Mouse (Mus musculus) liver, embryonic 14.5 days (tissue): ENCODE results near the gene Zic1. TPM values are rescaled to one million over a fixed set of nuclear protein-coding genes. Genes with fewer than 3 reads are reported as not detected.

Experiments used
- ATAC-seq: fragments of 200-750 bp; cut with Nextera tagmentation; 2 replicates; pipeline ENCODE4 v1.8.0; 2017; ENCODE audit warnings: moderate number of reproducible peaks, mild to moderate bottlenecking, moderate library complexity; ENCODE audit not compliant: insufficient read depth
- DNase-seq, 3 experiments: peaks; one replicate each; pipeline ENCODE4 v3.0.0-alpha.2; 2012 to 2013; ENCODE audit warnings: low read depth in 3 of 3, low spot score in 3 of 3
- H3K27ac ChIP-seq: fragments of 300-500 bp; sonication (generic); 2 replicates; pipeline ENCODE4 v1.5.1; 2014; ENCODE audit warnings: moderate library complexity, mild to moderate bottlenecking, control low read depth, inconsistent platforms
- H3K27me3 ChIP-seq: fragments of 300-500 bp; sonication (generic); 2 replicates; pipeline ENCODE4 v1.6.1; 2014; ENCODE audit warnings: mild to moderate bottlenecking, low read length, moderate library complexity; ENCODE audit not compliant: control insufficient read depth, insufficient read depth
- H3K36me3 ChIP-seq: fragments of 300-500 bp; sonication (generic); replicated peaks from 2 replicates; pipeline ENCODE4 v1.6.1; 2014; ENCODE audit warnings: low read depth; ENCODE audit not compliant: control insufficient read depth, insufficient read depth
- H3K4me1 ChIP-seq, 2 experiments: fragments of 200-500 bp in 1 of 2; fragments of 300-500 bp in 1 of 2; sonication (generic) in 1 of 2; replicated peaks; 2 replicates each; pipeline ENCODE4 v1.6.1; 2012 to 2014; ENCODE audit warnings: antibody characterized with exemption in 1 of 2, inconsistent platforms in 1 of 2, low read length in 1 of 2; ENCODE audit not compliant: control insufficient read depth in 2 of 2, insufficient read depth in 2 of 2
- H3K4me2 ChIP-seq: fragments of 300-500 bp; sonication (generic); 2 replicates; pipeline ENCODE4 v1.6.1; 2014; ENCODE audit warnings: low read depth, mild to moderate bottlenecking, control low read depth, moderate library complexity
- H3K4me3 ChIP-seq, 2 experiments: fragments of 200-500 bp in 1 of 2; fragments of 300-500 bp in 1 of 2; sonication (generic) in 1 of 2; 2 replicates each; pipeline ENCODE4 v1.5.1; 2012 to 2014; ENCODE audit warnings: low read depth in 2 of 2, low read length in 2 of 2, mild to moderate bottlenecking in 2 of 2, control low read depth in 1 of 2, inconsistent platforms in 1 of 2, moderate library complexity in 1 of 2; ENCODE audit not compliant: insufficient read depth in 1 of 2
- H3K9ac ChIP-seq: fragments of 300-500 bp; sonication (generic); replicated peaks from 2 replicates; pipeline ENCODE4 v1.6.1; 2014; ENCODE audit warnings: mild to moderate bottlenecking, control low read depth, moderate library complexity
- H3K9me3 ChIP-seq: fragments of 300-500 bp; sonication (generic); 2 replicates; pipeline ENCODE4 v1.6.1; 2016; ENCODE audit warnings: low read length, mixed read lengths; ENCODE audit not compliant: control insufficient read depth
- CTCF ChIP-seq: IDR thresholded peaks from 2 replicates; pipeline ENCODE4 v1.5.1; 2016; ENCODE audit warnings: antibody characterized with exemption, low read depth, control low read depth
- EP300 ChIP-seq: IDR thresholded peaks from 2 replicates; pipeline ENCODE4 v1.6.1; 2016; ENCODE audit warnings: antibody characterized with exemption, low read depth
- WGBS: fragments of 180-500 bp; shearing (Covaris S2); extraction: QIAGEN DNeasy Blood & Tissue Kit; methylation state at CpG from one replicate; pipeline ENCODE4 v1.1.7; 2014; ENCODE audit not compliant: insufficient replicate concordance; 5-methylcytosine and 5-hydroxymethylcytosine counted together
- polyA plus RNA-seq, 2 experiments: library from polyadenylated mRNA; depleted of rRNA in 1 of 2; stranded (reverse) in 1 of 2; unstranded in 1 of 2; fragments of >200 nt; fragmentation: Nextera tagmentation in 1 of 2; extraction: Ambion mirVana in 1 of 2; gene quantifications; 2 replicates each; pipeline versions ENCODE4 v1.2.1 to v1.2.3; 2012 to 2014

Zic1 gene
- polyA plus RNA-seq, 2 experiments: 0.07 TPM; not detected in 1

- H3K9ac ChIP-seq: no peak overlapping the region
- no peak for TF ChIP-seq EP300
- DNase-seq (no peak), ATAC-seq (no peak)
- peaks cover 90% of the 10 kb centered on the region for H3K27me3 ChIP-seq
- no peak overlapping the region for H3K4me3 ChIP-seq
- H3K4me1 ChIP-seq: no peaks in the 10 kb centered on the region
- no peak overlapping the region for H3K4me2 ChIP-seq
- 2% methylated on average over 30 of the region's 30 CpGs for WGBS
- no peaks in the 10 kb centered on the region for H3K36me3 ChIP-seq
- H3K9me3 ChIP-seq: no peaks in the 10 kb centered on the region
- H3K27ac ChIP-seq: no peak overlapping the region
Observed at GRCm38 (mm10) chr9:91384136-91384500, 18.5 kb upstream of the Zic1 start.

GRCm38 (mm10) chr9:91383441-91384135, 18.0 kb upstream of the Zic1 start:
- Histone ChIP-seq H3K36me3 (no peaks in the 10 kb centered on the region), H3K27me3 (peaks cover 94% of the 10 kb centered on the region), H3K9ac (no peak overlapping the region), H3K4me3 (no peak overlapping the region), H3K4me2 (no peak overlapping the region), H3K27ac (no peak overlapping the region), H3K4me1 (no peaks in the 10 kb centered on the region), H3K9me3 (no peaks in the 10 kb centered on the region)
- no peak for TF ChIP-seq CTCF
- no peak for TF ChIP-seq EP300
- WGBS: 2% methylated on average over 28 of the region's 28 CpGs
- ATAC-seq (no peak), DNase-seq (no peak)

GRCm38 (mm10) chr9:91382471-91383255, 17.1 kb upstream of the Zic1 start:
- H3K9ac ChIP-seq: no peak overlapping the region
- TF ChIP-seq CTCF (no peak), EP300 (no peak)
- H3K9me3 ChIP-seq: no peaks in the 10 kb centered on the region
- ATAC-seq: no peak
- H3K27ac ChIP-seq: no peak overlapping the region
- WGBS: 2% methylated on average over 24 of the region's 24 CpGs
- DNase-seq: no peak
- H3K4me3 ChIP-seq: no peak overlapping the region
- H3K4me1 ChIP-seq: no peaks in the 10 kb centered on the region
- no peaks in the 10 kb centered on the region for H3K36me3 ChIP-seq
- no peak overlapping the region for H3K4me2 ChIP-seq
- H3K27me3 ChIP-seq: peaks cover 96% of the 10 kb centered on the region

- ATAC-seq (no peak), DNase-seq (no peak)
- H3K27ac ChIP-seq: no peak overlapping the region
- H3K9ac ChIP-seq: no peak overlapping the region
- H3K36me3 ChIP-seq: no peaks in the 10 kb centered on the region
- 0% methylated on average over 2 of the region's 2 CpGs for WGBS
- TF ChIP-seq EP300: no peak
- no peak for TF ChIP-seq CTCF
- H3K27me3 ChIP-seq: peaks cover 95% of the 10 kb centered on the region
- no peaks in the 10 kb centered on the region for H3K9me3 ChIP-seq
- no peak overlapping the region for H3K4me3 ChIP-seq
- H3K4me1 ChIP-seq: no peaks in the 10 kb centered on the region
- no peak overlapping the region for H3K4me2 ChIP-seq
Observed at GRCm38 (mm10) chr9:91382111-91382379, 16.4 kb upstream of the Zic1 start.

- no peak for ATAC-seq
Observed at GRCm38 (mm10) chr9:91381284-91382110, 15.9 kb upstream of the Zic1 start.

More at GRCm38 (mm10) chr9:91381284-91382110, 15.9 kb upstream of the Zic1 start:
- no peaks in the 10 kb centered on the region for H3K9me3 ChIP-seq
- H3K27me3 ChIP-seq: peaks cover 95% of the 10 kb centered on the region
- no peak overlapping the region for H3K9ac ChIP-seq
- no peaks in the 10 kb centered on the region for H3K36me3 ChIP-seq
- WGBS: under 1% methylated on average over 59 of the region's 76 CpGs
- no peak overlapping the region for H3K27ac ChIP-seq
- peak overlapping the region in 1 of 2 experiments; percentile 45; a peak in 2 of 4 replicates for H3K4me3 ChIP-seq
- TF ChIP-seq CTCF: no peak
- TF ChIP-seq EP300: no peak
- no peak for DNase-seq
- H3K4me1 ChIP-seq: no peaks in the 10 kb centered on the region
- peak overlapping the region; percentile 40 for H3K4me2 ChIP-seq
